Mouse (Mus musculus): ENCODE measurements around the gene Ppfia3.

DNA sequence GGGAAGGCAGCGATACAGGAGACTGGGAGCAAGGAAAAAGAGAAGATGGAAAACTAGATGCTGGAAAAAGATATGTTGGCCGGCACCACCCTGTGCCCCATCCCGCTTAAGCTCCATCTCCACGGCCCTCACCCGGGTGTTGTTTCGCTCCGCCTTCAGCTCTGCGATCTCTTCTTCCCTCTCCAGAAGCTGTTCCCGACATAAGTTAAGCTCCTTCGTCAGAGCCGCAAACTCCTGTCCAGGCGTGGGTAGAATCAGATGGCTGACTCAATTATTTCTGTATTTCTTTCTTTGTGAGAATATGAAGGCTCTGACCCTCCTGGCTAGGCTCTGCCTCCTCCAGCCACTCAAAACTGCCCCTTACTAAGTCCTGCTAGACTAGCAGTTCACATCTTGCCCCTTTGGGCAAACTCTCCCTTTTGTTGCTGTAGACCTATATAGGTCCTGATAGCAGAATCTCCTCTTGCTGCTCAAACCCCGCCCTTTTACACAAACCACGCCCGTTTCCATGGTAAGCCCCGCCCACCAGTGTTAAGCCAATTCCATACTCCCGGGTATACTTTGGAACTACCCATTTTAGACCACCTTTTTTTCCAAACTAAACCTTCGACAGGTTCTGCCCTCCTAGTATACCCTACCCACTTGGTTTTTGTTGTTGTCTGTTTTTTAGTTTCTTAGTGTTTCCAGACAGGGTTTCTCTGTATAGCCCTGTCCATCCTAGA, 6.3 kb downstream of the Ppfia3 start:
- TF ChIP-seq CTCF (conservative IDR thresholded peaks at IDR 0.05; ENCODE audit: low read length) (no peak), POU5F1 (IDR thresholded peaks at IDR 0.05; ENCODE audit: borderline replicate concordance, low read length) (no peak)

Measured in E14TG2a.4 (cell line).